Mouse (Mus musculus) layer of hippocampus, adult 9-11 months (tissue): ENCODE measurements around the gene 1700024P04Rik.
"Not testable (repeated sequence)": the region's sequence is repeated elsewhere in the genome, so short reads cannot be mapped to it uniquely, and the experiment has no call there.

Source experiments
- DNase-seq: peaks from one replicate; pipeline ENCODE4 v3.0.0; 2022

1700024P04Rik gene

DNA sequence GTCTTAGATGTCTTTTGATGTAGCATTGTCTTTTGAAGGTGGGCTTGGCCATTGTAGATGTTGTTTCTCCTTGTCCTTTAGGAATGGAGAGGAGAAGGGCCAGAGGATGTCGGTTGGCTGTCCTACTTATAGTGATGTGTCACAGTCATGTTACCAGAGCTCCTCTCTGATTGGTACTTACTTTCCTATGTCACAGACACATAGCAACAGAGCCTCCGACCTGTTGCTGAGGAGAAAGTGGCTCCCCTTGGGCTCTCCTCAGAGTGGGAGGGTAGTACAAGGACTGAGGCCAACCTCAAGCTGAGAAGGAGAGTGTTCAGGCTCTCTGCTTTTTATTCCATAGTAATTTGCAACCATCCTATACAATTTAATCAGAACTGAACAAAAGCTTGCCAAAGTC lies at the start of gene 1700024P04Rik:
Gene 1700024P04Rik, minus strand, starts transcription at position 101 of the 400 bp plus-strand sequence.
- DNase-seq = no peak

DNA sequence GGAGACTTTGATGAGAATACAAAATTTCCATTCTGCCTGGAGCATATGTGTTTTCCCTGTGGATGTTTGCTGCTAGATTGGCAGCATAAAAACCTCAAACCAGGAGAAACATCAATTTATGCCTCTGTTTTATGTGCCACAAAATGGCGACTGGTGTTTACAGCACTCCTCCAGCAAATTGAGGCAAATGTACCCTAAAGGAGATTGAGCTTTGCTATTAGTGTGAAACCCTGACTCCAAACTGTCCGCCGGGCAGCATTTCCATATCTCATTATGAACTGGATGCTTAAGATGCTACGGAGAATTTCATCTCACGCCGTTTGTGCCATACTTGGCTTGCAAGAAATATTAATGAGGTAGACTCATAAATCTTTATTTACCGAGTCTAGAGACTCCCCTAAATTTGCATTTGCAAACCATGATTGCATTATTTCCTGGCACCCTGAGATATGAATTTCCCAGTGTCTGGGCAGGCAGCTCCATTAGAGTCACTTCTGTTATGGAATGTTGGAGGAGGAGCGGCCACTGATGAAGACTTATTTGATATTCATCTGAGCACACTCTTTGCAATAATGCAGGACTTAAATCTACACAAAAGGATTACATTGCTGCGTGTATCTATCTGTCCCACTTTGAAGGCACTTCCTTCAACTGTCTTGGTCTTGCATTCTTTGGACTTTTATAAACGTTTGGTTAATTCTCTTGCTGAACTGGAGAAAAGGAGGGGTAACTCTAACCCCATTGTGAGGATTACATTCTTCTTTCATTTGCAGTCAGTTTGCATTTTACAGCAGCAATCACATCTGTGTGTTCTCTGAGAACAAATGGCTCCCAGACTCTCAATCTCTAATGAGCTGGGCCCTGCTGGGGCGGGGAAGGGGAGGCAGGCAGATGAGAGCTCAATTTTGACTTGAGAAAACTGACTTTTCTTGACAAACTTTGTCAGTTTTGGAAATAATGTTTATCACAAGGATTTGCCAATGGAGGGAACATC lies 47.2 kb upstream of the 1700024P04Rik start:
- DNase-seq = no peak

GRCm38 (mm10) chr13:99030579-99031200 lies 46.3 kb upstream of the 1700024P04Rik start:
- no peak for DNase-seq

GRCm38 (mm10) chr13:99025268-99025667 lies 40.9 kb upstream of the 1700024P04Rik start:
- DNase-seq = no peak

- no peak for DNase-seq
Observed at GRCm38 (mm10) chr13:99022036-99022435, 37.7 kb upstream of the 1700024P04Rik start.

GRCm38 (mm10) chr13:99021181-99021580 lies 36.8 kb upstream of the 1700024P04Rik start:
- no peak for DNase-seq

- DNase-seq = no peak
Observed at GRCm38 (mm10) chr13:99019831-99020669, 35.7 kb upstream of the 1700024P04Rik start.

DNA sequence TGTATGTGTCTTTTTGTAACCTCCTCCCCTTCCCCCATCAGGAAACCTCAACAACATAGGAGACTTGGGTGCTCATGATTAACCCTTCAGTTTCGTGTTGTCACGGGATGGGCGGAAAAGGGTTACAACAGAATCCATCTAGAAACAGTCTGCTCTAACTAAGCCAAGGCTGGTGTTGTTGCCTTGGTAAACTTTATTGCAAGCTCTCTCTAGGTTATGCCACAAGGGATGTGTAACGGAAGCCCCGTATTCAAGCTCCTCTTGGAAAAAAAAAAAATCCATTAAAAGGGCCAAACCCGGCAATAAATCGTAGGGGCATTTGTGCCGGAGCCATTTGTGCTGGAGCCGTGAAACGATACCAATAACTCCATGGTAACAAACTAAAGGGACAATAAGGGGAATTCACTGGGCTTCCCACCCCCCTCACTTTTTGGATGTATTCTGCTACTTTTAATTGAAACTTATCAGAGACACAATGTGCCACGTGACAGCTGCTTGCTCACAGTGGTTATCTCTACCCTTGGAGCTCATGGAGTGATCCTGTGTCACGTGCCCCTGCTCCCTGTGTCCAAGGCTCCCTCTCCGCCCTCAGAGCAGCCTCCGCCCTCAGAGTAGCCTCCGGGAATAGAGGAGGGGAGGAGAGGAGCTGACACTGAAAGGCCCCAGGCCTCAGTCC lies 34.3 kb upstream of the 1700024P04Rik start:
- DNase-seq = no peak

GRCm38 (mm10) chr13:99016696-99017095 lies 32.3 kb upstream of the 1700024P04Rik start:
- no peak for DNase-seq

GRCm38 (mm10) chr13:99012891-99013290 lies 28.5 kb upstream of the 1700024P04Rik start:
- no peak for DNase-seq

- no peak for DNase-seq
Observed at GRCm38 (mm10) chr13:99008013-99008412, 23.6 kb upstream of the 1700024P04Rik start.

- no peak for DNase-seq
Observed at GRCm38 (mm10) chr13:99006389-99007099, 22.2 kb upstream of the 1700024P04Rik start.

DNA sequence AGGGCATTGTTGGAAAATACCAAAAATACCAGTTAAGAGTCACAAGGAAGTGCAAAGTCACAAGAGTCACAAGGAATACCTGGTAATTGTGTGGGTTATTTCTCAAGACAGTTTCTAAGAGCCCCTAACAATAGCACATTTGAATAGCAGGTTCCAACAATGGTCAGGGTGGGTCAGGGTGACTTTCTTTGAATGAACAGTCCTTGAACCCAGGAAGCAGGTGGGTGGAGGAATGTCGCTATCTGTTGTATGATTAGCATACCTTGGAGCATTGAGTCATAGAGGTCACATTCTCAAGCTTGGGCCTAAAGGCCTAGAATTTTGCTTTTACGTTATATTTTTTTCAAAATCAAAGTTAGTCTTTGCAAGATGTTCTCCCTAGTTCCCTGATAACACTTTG lies 17.3 kb upstream of the 1700024P04Rik start:
- not testable (repeated sequence) for DNase-seq

- DNase-seq = no peak
Observed at GRCm38 (mm10) chr13:98997025-98997424, 12.7 kb upstream of the 1700024P04Rik start.

GRCm38 (mm10) chr13:98977070-98977785 lies 7.1 kb downstream of the 1700024P04Rik start:
- DNase-seq = no peak

DNA sequence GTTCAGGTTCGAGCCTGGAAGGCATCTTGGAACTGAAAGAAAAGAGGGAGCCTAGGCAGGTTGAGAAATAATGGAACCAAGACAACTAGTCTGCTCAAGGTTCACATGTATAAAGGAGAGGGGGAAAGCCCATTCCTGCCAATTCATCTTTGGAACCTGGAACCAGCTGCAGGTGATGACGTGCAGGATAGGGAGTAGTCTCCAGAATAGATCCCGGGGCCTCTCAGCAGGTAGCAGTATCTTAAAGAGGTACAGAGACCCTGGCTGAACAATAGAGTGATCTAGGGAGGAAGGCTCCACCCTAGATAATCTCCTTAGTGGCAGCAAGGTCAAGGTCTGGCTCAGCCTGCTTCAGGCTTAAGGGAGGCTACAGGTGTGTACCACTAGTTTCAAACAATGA lies 8.3 kb downstream of the 1700024P04Rik start:
- DNase-seq = not testable (repeated sequence)

DNA sequence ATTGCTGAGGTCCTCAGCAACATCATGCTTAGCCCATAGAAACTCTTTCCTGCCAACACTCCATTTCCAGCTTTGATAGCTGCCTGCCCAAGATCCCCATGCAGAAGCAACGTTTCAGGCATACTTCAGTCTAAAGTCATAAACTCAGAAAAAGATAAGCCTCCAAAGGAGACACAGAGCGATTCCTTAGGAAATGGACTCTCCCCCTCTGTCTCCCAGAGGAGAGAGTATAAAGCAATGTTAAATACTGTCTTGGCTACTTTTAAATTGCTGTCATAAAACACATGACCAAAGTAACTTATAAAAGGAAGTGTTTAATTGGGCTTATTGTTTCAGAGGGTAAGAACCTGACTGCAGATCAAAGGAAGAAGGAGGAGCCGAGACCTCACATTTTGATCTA lies 12.3 kb downstream of the 1700024P04Rik start:
- no peak for DNase-seq

DNA sequence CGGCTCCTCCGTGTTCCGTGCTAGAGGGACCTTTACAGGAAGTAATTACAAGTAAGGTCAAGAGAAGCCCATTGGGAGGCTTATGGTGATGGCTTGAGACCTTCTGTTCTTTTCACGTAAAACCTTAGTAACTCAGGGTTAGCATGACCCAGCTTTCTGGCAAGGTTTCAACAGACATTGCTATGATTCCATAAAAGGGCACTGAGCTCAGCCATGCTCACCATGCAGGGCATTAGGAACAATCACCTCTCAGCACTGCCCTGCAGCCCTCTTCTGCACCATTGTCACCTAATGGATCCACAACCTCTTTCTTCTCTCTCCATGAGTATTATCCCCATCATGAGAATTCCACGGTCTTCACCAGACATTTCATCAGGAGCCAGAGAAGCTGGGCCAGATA lies 12.7 kb downstream of the 1700024P04Rik start:
- no peak for DNase-seq

GRCm38 (mm10) chr13:98968517-98968916 lies 15.8 kb downstream of the 1700024P04Rik start:
- DNase-seq = no peak

DNA sequence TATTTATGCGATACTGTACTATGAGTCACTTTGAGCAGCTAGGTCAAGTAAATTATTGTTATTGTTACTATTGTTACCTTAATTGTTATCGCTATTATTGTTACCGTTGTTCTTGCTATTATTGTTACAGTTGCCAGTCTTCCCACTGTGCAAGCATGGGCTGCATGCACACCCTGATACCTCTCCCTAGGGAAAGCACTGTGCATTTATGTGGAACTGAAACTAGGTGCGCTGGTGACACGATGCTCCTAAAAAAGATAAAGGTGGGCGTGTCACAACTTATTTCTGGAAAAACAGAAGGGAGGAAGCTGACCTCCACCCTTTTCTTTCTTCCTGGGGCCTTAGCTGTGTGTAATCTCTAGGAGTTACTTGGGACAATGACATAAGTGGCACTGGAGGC lies 16.4 kb downstream of the 1700024P04Rik start:
- no peak for DNase-seq

DNA sequence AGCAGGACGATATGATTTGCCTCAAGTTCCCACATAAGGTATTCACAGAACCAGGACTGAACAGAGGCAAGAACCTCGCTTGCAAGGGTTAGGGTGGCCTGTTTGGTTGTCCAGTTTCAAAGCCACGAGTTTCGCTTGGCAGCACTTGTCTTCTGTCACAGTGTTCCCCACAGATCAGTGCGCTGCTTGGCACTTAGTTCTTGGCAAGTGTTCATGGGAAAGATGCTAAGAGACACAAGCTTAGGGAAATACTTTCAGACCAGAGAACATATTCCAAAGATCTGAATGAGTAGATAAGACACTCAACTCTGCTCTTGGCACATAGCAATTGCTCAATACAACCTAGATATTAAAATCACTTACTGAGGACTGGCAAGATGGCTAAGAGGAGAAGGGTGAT lies 17.8 kb downstream of the 1700024P04Rik start:
- no peak for DNase-seq
